Mouse (Mus musculus) left cerebral cortex, postnatal 10 days (tissue): Measurements from ENCODE around the gene Fosl1. TPM values are rescaled to one million over a fixed set of nuclear protein-coding genes. Genes with fewer than 3 reads are reported as not detected.
A peak's percentile ranks its signal among the peaks of the same experiment; 100 is the strongest.
"Not testable (repeated sequence)": the region's sequence is repeated elsewhere in the genome, so short reads cannot be mapped to it uniquely, and the experiment has no call there.

Experiments
- DNase-seq, 2 experiments: peaks; one replicate each; pipeline ENCODE4 v3.0.0; 2021 to 2022; ENCODE audit warnings: low spot score in 2 of 2, mixed read lengths in 1 of 2; ENCODE audit errors: extremely low spot score in 1 of 2
- intact Hi-C: fragments of 180-260 bp; cut with DNase I; formaldehyde crosslinking; loops from one replicate; pipeline ENCODE4 v1.15.1; 2025
- total RNA-seq, 2 experiments: library from RNA; stranded (reverse); gene quantifications; 2 replicates each; pipeline ENCODE4 v1.2.3; 2021

The Fosl1 gene
- total RNA-seq, 2 experiments from 2014 or later: not detected

GRCm38 (mm10) chr19:5474281-5475068 lies 27.1 kb downstream of the Fosl1 start:
- intact Hi-C loops: no loop called here
- DNase-seq: peak in 1 of 2 experiments; percentile 77

GRCm38 (mm10) chr19:5475069-5475714 lies 27.8 kb downstream of the Fosl1 start:
- DNase-seq: no peak
- intact Hi-C loops: no loop called here

GRCm38 (mm10) chr19:5477004-5477667 lies 29.8 kb downstream of the Fosl1 start:
- DNase-seq: no peak
- intact Hi-C loops: no loop called here

GRCm38 (mm10) chr19:5477668-5478300 lies 30.4 kb downstream of the Fosl1 start:
- no peak for DNase-seq
- intact Hi-C loops: no loop called here

GRCm38 (mm10) chr19:5480016-5480415 lies 32.7 kb downstream of the Fosl1 start:
- intact Hi-C loops: no loop called here
- no peak for DNase-seq

GRCm38 (mm10) chr19:5481398-5481797 lies 34.1 kb downstream of the Fosl1 start:
- intact Hi-C loops: no loop called here
- DNase-seq: no peak

- DNase-seq: peak in 1 of 2 experiments; percentile 38
- intact Hi-C loops: no loop called here
Measured at GRCm38 (mm10) chr19:5483386-5484359, 36.3 kb downstream of the Fosl1 start.

- no peak for DNase-seq
- intact Hi-C loops: no loop called here
Measured at GRCm38 (mm10) chr19:5484496-5484895, 37.1 kb downstream of the Fosl1 start.

GRCm38 (mm10) chr19:5485371-5485770 lies 38.0 kb downstream of the Fosl1 start:
- intact Hi-C loops: no loop called here
- DNase-seq: peak in 1 of 2 experiments; percentile 40

GRCm38 (mm10) chr19:5485821-5486220 lies 38.5 kb downstream of the Fosl1 start:
- intact Hi-C loops: no loop called here
- DNase-seq: peak in 1 of 2 experiments; percentile 34

GRCm38 (mm10) chr19:5486286-5486685 lies 38.9 kb downstream of the Fosl1 start:
- intact Hi-C loops: no loop called here
- peak in 1 of 2 experiments; percentile 67 for DNase-seq

GRCm38 (mm10) chr19:5486771-5487170 lies 39.4 kb downstream of the Fosl1 start:
- DNase-seq: peak in 1 of 2 experiments; percentile 17
- intact Hi-C loops: no loop called here

- peak; percentile 93 to 97 for DNase-seq
- intact Hi-C loops: no loop called here
Measured at GRCm38 (mm10) chr19:5487768-5488550, 40.6 kb downstream of the Fosl1 start, which contains the start of gene Mus81. Gene Mus81 (minus strand): TSS chr19:5488402.

- peak; percentile 97 to 99 for DNase-seq
- intact Hi-C loops: no loop called here
Measured at GRCm38 (mm10) chr19:5488878-5489571, 41.7 kb downstream of the Fosl1 start.

GRCm38 (mm10) chr19:5489721-5490120 lies 42.4 kb downstream of the Fosl1 start:
- intact Hi-C loops: not testable (repeated sequence)
- DNase-seq: peak in 1 of 2 experiments; percentile 16

GRCm38 (mm10) chr19:5490313-5490897 lies 43.1 kb downstream of the Fosl1 start, which contains the start of gene Cfl1:
Gene Cfl1 (plus strand): TSS chr19:5490455.
- peak; percentile 94 to 97 for DNase-seq
- intact Hi-C loops: no loop called here
